Mouse (Mus musculus) brown adipose tissue, adult 24 weeks (tissue): Measurements from ENCODE around the gene Mlh3. TPM values are rescaled to one million over a fixed set of nuclear protein-coding genes. Genes with fewer than 3 reads are reported as not detected.
A peak's percentile ranks its signal among the peaks of the same experiment; 100 is the strongest.

Experiments
- H3K27ac ChIP-seq: fragments of 200-500 bp; replicated peaks from 2 replicates; pipeline ENCODE4 v1.5.1; 2012; ENCODE audit warnings: low read depth, mild to moderate bottlenecking, low read length
- H3K4me1 ChIP-seq: fragments of 200-500 bp; 2 replicates; pipeline ENCODE4 v1.6.1; 2012; ENCODE audit warnings: low read length, mixed read lengths; ENCODE audit not compliant: control insufficient read depth, insufficient read depth, insufficient read length
- H3K4me3 ChIP-seq: fragments of 200-500 bp; 2 replicates; pipeline ENCODE4 v1.5.1; 2012; ENCODE audit warnings: low read depth, mild to moderate bottlenecking, low read length, moderate library complexity; ENCODE audit not compliant: insufficient read depth
- polyA plus RNA-seq: library from polyadenylated mRNA; stranded (reverse); fragments of >200 nt; gene quantifications from 2 replicates; pipeline ENCODE4 v1.2.4, GENCODE M21; 2012; ENCODE audit not compliant: missing spikeins, insufficient read depth, insufficient read length

Gene Mlh3
- polyA plus RNA-seq, 1 experiment = 6.5 TPM

DNA sequence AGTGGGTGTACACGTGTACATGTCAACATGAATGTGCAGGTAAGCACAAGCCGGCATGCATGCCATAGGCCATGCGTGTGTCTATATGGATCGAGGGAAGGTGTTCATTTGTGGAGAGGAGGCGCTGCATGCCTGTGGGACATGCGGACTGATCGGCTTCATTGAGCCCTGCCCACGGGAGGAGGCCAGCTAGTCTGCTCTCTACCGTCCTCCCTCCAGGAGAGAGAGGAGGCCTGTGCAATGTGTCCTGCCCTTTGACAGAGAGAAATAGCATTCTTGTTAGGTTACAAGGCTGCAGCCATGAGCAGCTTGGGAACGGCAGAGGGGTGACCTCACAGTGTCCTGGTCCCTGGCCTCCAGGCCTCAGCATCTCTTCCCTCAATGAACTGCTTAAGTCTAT lies 74.2 kb downstream of the Mlh3 start:
- H3K27ac ChIP-seq = no peak overlapping the region
- peaks cover 6% of the 10 kb centered on the region; the same call in 1 of the 2 replicates for H3K4me1 ChIP-seq
- H3K4me3 ChIP-seq = no peak overlapping the region

GRCm38 (mm10) chr12:85195086-85195485 lies 75.3 kb downstream of the Mlh3 start:
- Histone ChIP-seq H3K4me3 (no peak overlapping the region), H3K4me1 (peaks cover 6% of the 10 kb centered on the region; the same call in 1 of the 2 replicates), H3K27ac (0 out of 2 replicates have a peak overlapping the region, but pooled peaks have one; percentile 9)

DNA sequence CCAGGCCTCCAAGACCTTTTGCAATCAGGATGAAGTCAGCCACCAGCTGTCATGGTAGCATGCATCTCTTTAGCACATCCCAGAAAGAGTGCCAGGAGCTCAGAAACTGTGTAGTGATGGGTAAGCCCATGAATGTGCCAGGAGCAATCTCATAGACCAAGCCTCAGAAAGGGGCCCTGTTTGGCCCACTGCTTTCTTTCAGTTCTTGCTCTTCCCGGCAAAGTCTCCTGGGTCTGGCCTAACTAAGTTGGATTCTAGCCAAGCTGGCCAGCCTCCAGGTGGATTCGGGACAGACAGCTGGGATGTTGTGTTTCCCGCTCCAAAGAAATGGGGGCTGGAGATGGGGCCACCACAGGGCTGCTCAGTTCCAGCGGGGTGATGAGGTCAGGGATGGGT lies 75.8 kb downstream of the Mlh3 start:
- Histone ChIP-seq H3K27ac (0 out of 2 replicates have a peak overlapping the region, but pooled peaks have one; percentile 9), H3K4me3 (no peak overlapping the region), H3K4me1 (peaks cover 6% of the 10 kb centered on the region; the same call in 1 of the 2 replicates)

DNA sequence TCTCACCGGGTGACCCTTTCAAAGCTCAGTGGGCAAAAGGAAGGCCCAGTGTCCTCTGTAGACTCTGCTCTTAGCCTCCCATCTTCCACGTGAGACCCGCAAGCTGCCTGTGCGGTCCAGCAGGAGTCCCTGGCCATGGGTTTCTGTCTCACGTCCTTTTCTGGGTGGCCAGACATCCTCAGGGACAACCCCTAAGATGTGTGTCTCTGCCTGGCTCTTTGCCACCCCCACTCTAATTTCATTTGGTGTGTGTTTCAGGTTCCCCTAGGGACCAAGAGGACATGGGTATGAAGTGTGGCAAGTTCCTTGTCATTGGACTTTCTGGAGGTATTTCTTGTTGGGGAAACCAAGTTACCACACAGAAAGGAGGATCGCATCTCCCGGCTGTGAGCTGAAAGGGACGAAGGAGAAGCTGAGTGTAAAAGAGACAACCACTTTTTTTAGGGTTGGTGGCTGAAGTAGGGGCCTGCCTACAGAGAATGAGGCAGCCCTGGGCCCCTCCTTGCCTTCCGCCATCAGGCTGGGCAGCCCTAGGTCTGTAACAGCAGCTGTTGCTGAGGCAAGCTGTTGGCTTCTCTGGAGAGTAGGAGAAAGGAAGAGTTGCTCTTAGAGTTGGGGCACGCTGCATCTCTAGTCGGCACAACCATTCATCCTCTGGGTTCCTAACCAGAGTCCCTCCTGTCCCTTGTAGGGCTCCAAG lies 76.3 kb downstream of the Mlh3 start:
- Histone ChIP-seq H3K4me1 (peaks cover 6% of the 10 kb centered on the region; the same call in 1 of the 2 replicates), H3K27ac (0 out of 2 replicates have a peak overlapping the region, but pooled peaks have one; percentile 5), H3K4me3 (no peak overlapping the region)

DNA sequence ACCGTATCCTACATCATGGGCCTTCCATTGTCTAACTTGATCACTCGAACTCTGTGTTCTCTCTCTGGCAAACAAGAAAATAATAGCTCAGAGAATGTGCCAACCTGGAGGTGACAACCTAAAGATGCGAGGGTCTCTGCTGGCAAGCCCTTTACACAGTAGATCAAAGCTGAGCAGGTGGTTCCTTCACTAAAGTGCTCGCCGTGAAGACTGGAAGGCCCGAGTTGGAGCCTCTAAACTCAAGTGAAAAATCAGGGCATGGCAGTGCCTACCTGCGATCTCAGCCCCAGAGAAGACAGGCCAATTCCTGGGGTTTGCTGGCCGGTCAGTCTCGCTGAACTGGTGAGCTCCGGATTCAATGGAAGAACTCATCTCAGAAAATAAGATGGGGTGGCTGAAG lies 77.3 kb downstream of the Mlh3 start:
- peaks cover 6% of the 10 kb centered on the region; the same call in 1 of the 2 replicates for H3K4me1 ChIP-seq
- H3K4me3 ChIP-seq = no peak overlapping the region
- H3K27ac ChIP-seq = no peak overlapping the region

DNA sequence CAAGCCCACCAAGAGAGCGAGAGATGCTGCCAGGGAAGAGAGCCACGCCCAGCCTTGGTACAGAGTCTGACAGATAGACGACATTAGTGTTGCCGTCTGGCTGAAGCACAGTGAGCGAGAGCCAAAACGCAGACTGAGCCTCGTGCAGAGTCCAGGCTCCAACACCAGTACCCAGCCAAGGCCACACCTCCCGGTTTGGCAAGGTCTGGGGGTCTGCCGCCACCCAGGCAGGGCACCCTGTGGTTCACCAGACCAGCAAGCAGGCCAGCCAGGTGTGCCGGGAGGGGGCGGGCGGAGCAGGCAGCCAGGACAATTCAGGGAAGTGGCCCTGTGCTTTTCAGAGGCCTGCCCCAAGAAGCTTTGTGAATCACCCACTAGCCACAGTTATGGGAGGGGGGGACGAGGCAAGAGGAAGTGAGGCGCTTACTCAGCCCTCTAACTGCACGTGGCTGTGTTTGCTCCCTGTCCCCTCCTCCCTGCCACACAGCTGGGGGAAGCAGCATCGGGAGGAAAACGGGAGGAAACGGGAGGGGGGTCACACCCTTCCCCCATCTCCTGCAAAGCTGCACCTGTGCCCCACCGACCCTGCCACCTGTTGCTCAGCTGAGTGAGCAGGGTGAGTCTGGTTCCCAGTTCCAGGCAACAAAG lies 77.8 kb downstream of the Mlh3 start:
- Histone ChIP-seq H3K27ac (peak overlapping the region; percentile 15), H3K4me3 (0 out of 2 replicates have a peak overlapping the region, but pooled peaks have one; percentile 5), H3K4me1 (peaks cover 6% of the 10 kb centered on the region; the same call in 1 of the 2 replicates)

DNA sequence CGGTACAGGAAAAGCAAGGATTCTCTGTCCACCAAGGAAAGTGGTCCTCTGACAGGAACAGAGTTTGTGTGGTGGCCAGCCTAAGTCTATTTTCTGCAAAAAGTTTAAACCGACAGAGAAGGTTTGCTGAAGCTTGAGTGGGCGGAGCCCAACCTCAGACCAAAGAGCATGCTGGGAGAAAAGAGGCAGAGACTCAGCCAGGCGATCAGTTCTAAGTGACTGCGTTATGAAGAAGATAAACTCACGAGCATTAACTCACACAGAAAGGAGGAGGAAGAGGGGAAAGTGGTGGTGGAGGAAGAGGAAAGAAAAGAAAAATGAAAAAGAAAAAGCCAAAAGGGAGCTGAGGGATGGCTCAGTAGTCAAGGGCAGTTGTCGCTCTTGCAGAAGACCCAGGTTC lies 80.1 kb downstream of the Mlh3 start:
- Histone ChIP-seq H3K4me1 (peaks cover 6% of the 10 kb centered on the region; the same call in 1 of the 2 replicates), H3K4me3 (no peak overlapping the region), H3K27ac (no peak overlapping the region)

GRCm38 (mm10) chr12:85186361-85186760 lies 84.0 kb downstream of the Mlh3 start:
- H3K27ac ChIP-seq = no peak overlapping the region
- H3K4me1 ChIP-seq = no peaks in the 10 kb centered on the region
- no peak overlapping the region for H3K4me3 ChIP-seq

GRCm38 (mm10) chr12:85185810-85186209 lies 84.6 kb downstream of the Mlh3 start:
- H3K4me1 ChIP-seq = no peaks in the 10 kb centered on the region
- no peak overlapping the region for H3K4me3 ChIP-seq
- H3K27ac ChIP-seq = peak overlapping the region; percentile 27; the same call in 1 of the 2 replicates

Other genes with a start within 250 kb of the Mlh3 start
- gene Prox2, start 159.8 kb downstream of the Mlh3 start, polyA plus RNA-seq = 1.6 and 8.0 TPM in 2 replicates
- gene Dlst, start 159.8 kb downstream of the Mlh3 start, polyA plus RNA-seq = 822 and 856 TPM in 2 replicates
- 0.36 TPM in 1 of 2 replicates, not detected in the other for gene Rps6kl1, start 119.3 kb downstream of the Mlh3 start, polyA plus RNA-seq
- gene Pgf, start 92.8 kb downstream of the Mlh3 start, polyA plus RNA-seq = not detected in 2 replicates
- gene Eif2b2, start 51.1 kb downstream of the Mlh3 start, polyA plus RNA-seq = 14.8 and 25.4 TPM in 2 replicates
- gene Acyp1, start 17.8 kb upstream of the Mlh3 start, polyA plus RNA-seq = 60.1 and 79.2 TPM in 2 replicates
- gene Zc2hc1c, start 18.0 kb upstream of the Mlh3 start, polyA plus RNA-seq = not detected in 2 replicates
- gene Nek9, start 68.8 kb upstream of the Mlh3 start, polyA plus RNA-seq = 29.5 and 38.8 TPM in 2 replicates
- 96.7 and 126 TPM in 2 replicates for gene Tmed10, start 104.2 kb upstream of the Mlh3 start, polyA plus RNA-seq
- 10.7 and 154 TPM in 2 replicates for gene Fos, start 203.3 kb upstream of the Mlh3 start, polyA plus RNA-seq